Mouse (Mus musculus): ENCODE data around the gene Ssh2.

Gene Ssh2

DNA sequence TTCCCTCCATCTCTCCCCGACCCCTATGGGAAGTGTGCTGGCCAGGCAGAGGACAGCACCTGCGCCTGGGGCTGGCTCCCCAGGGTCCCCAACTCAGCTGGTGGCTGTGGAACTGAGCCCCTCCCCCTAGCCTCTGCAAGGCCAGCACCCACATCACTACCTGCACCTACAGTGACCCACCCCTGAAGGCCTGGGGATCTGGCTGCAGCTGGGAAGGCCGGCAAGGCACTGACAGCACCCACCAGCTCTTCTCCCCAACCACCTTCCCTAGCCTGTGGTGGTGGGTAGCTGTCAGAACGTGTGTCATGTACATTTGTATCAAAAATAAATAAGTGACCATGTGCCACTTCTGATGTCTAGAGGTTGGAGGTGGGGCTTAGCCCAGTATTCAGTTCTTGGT lies 291.3 kb downstream of the Ssh2 start:
- no peak for DNase-seq (ENCODE audit: low read depth, low spot score)

DNA sequence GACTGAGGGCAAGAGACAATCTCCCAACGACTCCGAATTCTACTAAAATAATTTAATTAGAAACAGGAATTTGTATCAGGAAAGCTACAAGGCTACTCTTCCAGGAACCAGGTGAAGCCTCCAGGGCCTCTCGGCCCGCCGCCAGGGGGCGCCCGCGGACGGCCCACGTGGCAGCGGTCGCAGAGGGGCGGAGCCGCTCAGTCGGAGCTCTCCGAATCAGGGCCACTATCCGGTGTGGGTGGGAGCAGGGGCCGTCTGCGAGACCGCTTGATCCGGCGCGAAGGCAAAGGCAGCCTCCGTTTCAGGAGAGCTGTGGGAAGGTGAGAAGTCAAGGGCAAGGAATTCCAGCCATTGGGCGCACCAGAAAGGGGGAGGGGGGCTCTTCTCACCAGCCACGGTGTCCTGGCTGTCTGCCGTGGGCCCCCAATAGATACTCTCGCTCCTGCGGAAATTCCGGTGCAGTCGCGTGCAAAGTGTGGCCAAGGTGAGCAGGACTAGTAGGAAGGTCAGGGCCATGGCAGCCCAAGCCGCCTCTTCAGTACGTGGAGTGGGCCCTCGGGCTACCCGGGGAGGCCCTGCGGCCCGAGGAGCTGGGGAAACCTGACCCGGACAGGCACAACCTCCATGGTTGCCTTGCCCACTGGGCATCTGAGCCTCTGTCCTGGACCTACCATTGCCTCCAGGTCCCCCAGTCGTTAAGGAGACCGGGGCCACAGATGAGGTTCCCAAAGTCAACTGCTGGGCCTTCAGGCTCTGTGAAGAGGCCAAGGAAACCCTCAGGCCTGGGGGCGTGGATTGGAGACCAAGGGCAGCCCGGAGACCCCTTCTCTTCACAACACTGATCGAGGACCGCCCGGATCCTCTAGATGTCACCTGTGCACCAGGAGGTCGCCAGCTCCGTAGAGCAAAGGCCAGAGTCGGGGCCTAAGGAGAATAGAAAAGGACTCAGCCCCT lies 292.3 kb downstream of the Ssh2 start:
- peak; percentile 83 for DNase-seq (ENCODE audit: low read depth, low spot score)
